Comparison of ENCODE assay signal across 8 mouse cellular contexts in genomic region chr13:23424494-23425325, GRCm38 (mm10). TPM values are rescaled to one million over a fixed set of nuclear protein-coding genes. Genes with fewer than 3 reads are reported as not detected.
DNase-seq lines count a peak whose midpoint lies in the region; ATAC-seq and TF ChIP-seq lines count a peak whose summit lies in the region.

No protein-coding gene starts in this region.

- peaks cover 40% of the 10 kb centered on the region for H3K79me2 ChIP-seq in C2C12 (ENCODE audit: control insufficient read depth, insufficient read depth)

- H3K79me3 ChIP-seq in C2C12 (ENCODE audit: low read depth): peaks cover 12% of the 10 kb centered on the region

- no peak overlapping the region for H3K27ac ChIP-seq in bone marrow, adult 2 months (ENCODE audit: control insufficient read depth, insufficient read depth, low read depth, low read length, poor library complexity)
- H3K27ac ChIP-seq in embryonic fibroblast, embryonic 13.5 days (ENCODE audit: insufficient read depth, low read length): no peak overlapping the region
- H3K27ac ChIP-seq in heart, embryonic 10.5 days: peak overlapping the region; percentile 22; the same call in 1 of the 2 replicates
- no peak overlapping the region for H3K27ac ChIP-seq in kidney, embryonic 14.5 days (ENCODE audit: low read depth, low read length)
- no peak overlapping the region for H3K27ac ChIP-seq in limb, embryonic 14.5 days (replicated peaks; ENCODE audit: low read depth, low read length)
- H3K27ac ChIP-seq in midbrain, embryonic 15.5 days: peak overlapping the region; percentile 44

- peak overlapping the region; percentile 75 for H3K4me2 ChIP-seq in kidney, embryonic 14.5 days (replicated peaks; ENCODE audit: low read depth, low read length)
- peak overlapping the region; percentile 90 for H3K4me2 ChIP-seq in limb, embryonic 14.5 days (replicated peaks; ENCODE audit: low read depth, low read length, severe bottlenecking)
- peak overlapping the region; percentile 94 for H3K4me2 ChIP-seq in midbrain, embryonic 15.5 days

- H3K4me3 ChIP-seq in C2C12 (ENCODE audit: insufficient read depth, poor library complexity, severe bottlenecking): peak overlapping the region; percentile 95
- H3K4me3 ChIP-seq in bone marrow, adult 2 months (replicated peaks; ENCODE audit: control insufficient read depth, low read depth, low read length): peak overlapping the region; percentile 52
- peak overlapping the region; percentile 11 for H3K4me3 ChIP-seq in embryonic fibroblast, embryonic 13.5 days (ENCODE audit: insufficient read depth, low read length)
- H3K4me3 ChIP-seq in heart, embryonic 10.5 days: peak overlapping the region; percentile 94
- peak overlapping the region; percentile 83 for H3K4me3 ChIP-seq in kidney, embryonic 14.5 days (ENCODE audit: low read length)
- peak overlapping the region; percentile 93 for H3K4me3 ChIP-seq in limb, embryonic 14.5 days (replicated peaks; ENCODE audit: low read length)
- peak overlapping the region; percentile 98 for H3K4me3 ChIP-seq in midbrain, embryonic 15.5 days

- peak; percentile 95 for DNase-seq in heart, embryonic 10.5 days (ENCODE audit: low spot score)
- peak; percentile 93 for DNase-seq in limb, embryonic 14.5 days (ENCODE audit: low spot score)
- peak; percentile 79 to 93 for DNase-seq in spleen, postnatal 10 days (ENCODE audit: low spot score in 2 of 2)

- no peaks in the 10 kb centered on the region for H3K9me3 ChIP-seq in heart, embryonic 10.5 days
- no peaks in the 10 kb centered on the region for H3K9me3 ChIP-seq in kidney, embryonic 14.5 days (ENCODE audit: control insufficient read depth, low read length)
- no peaks in the 10 kb centered on the region for H3K9me3 ChIP-seq in limb, embryonic 14.5 days (ENCODE audit: control insufficient read depth, low read length)
- no peaks in the 10 kb centered on the region for H3K9me3 ChIP-seq in midbrain, embryonic 15.5 days

- no peaks in the 10 kb centered on the region for H3K27me3 ChIP-seq in C2C12 (ENCODE audit: control insufficient read depth, insufficient read depth, insufficient read length)
- no peaks in the 10 kb centered on the region for H3K27me3 ChIP-seq in heart, embryonic 10.5 days (ENCODE audit: insufficient read depth, poor library complexity, severe bottlenecking)
- no peaks in the 10 kb centered on the region for H3K27me3 ChIP-seq in kidney, embryonic 14.5 days (ENCODE audit: control insufficient read depth, insufficient read depth, low read length)
- H3K27me3 ChIP-seq in limb, embryonic 14.5 days (ENCODE audit: control insufficient read depth, insufficient read depth, low read length): no peaks in the 10 kb centered on the region
- no peaks in the 10 kb centered on the region for H3K27me3 ChIP-seq in midbrain, embryonic 15.5 days (replicated peaks)

- peak; percentile 82 for ATAC-seq in kidney, embryonic 14.5 days (ENCODE audit: low FRiP score, low TSS enrichment)
- ATAC-seq in limb, embryonic 14.5 days (ENCODE audit: low FRiP score, low read depth): peak; percentile 86
- peak; percentile 83 for ATAC-seq in midbrain, embryonic 15.5 days (replicated peaks)

- H3K36me3 ChIP-seq in C2C12 (ENCODE audit: control insufficient read depth, insufficient read depth): peaks cover 29% of the 10 kb centered on the region
- H3K36me3 ChIP-seq in heart, embryonic 10.5 days: peaks cover 29% of the 10 kb centered on the region
- peaks cover 27% of the 10 kb centered on the region for H3K36me3 ChIP-seq in kidney, embryonic 14.5 days (ENCODE audit: control insufficient read depth, insufficient read depth, low read length)
- H3K36me3 ChIP-seq in limb, embryonic 14.5 days (ENCODE audit: control insufficient read depth, insufficient read depth, low read length): peaks cover 28% of the 10 kb centered on the region
- H3K36me3 ChIP-seq in midbrain, embryonic 15.5 days (replicated peaks): peaks cover 15% of the 10 kb centered on the region; the same call in 1 of the 2 replicates

- H3K4me1 ChIP-seq in bone marrow, adult 2 months (ENCODE audit: control insufficient read depth, insufficient read depth, low read length): no peaks in the 10 kb centered on the region
- peaks cover 2% of the 10 kb centered on the region; the same call in 1 of the 2 replicates for H3K4me1 ChIP-seq in embryonic fibroblast, embryonic 13.5 days (ENCODE audit: control insufficient read depth, insufficient read depth, low read length)
- peaks cover 10% of the 10 kb centered on the region; the same call in 1 of the 2 replicates for H3K4me1 ChIP-seq in heart, embryonic 10.5 days
- H3K4me1 ChIP-seq in kidney, embryonic 14.5 days (ENCODE audit: control insufficient read depth, insufficient read depth, low read length): 0 out of 2 replicates have a peak, but pooled peaks cover 3% of the 10 kb centered on the region
- peaks cover 14% of the 10 kb centered on the region for H3K4me1 ChIP-seq in limb, embryonic 14.5 days (ENCODE audit: control insufficient read depth, insufficient read depth, low read length)
- H3K4me1 ChIP-seq in midbrain, embryonic 15.5 days: peaks cover 29% of the 10 kb centered on the region

- H3K9ac ChIP-seq in kidney, embryonic 14.5 days (ENCODE audit: low read depth, low read length): peak overlapping the region; percentile 42; the same call in 1 of the 2 replicates
- no peak overlapping the region for H3K9ac ChIP-seq in limb, embryonic 14.5 days (ENCODE audit: low read depth, low read length, severe bottlenecking)
- H3K9ac ChIP-seq in midbrain, embryonic 15.5 days: peak overlapping the region; percentile 53

- WGBS in bone marrow, adult 2 months: 7% methylated on average over 25 of the region's 25 CpGs
- WGBS in heart, embryonic 10.5 days: 1% methylated on average over 25 of the region's 25 CpGs
- WGBS in kidney, embryonic 14.5 days: 2% methylated on average over 25 of the region's 25 CpGs
- 2% methylated on average over 25 of the region's 25 CpGs for whole genome bisulfite sequencing in limb, embryonic 14.5 days
- WGBS in midbrain, embryonic 15.5 days: 3% methylated on average over 25 of the region's 25 CpGs

- no peak overlapping the region for H3ac ChIP-seq in C2C12 (ENCODE audit: control insufficient read depth, insufficient read length, low read depth)

- no peak for TF ChIP-seq POLR2A in bone marrow, adult 2 months (IDR thresholded peaks at IDR 0.05; ENCODE audit: borderline replicate concordance, control insufficient read depth, low read depth, low read length)
- peak; percentile 51 for TF ChIP-seq POLR2A in embryonic fibroblast, embryonic 13.5 days (IDR thresholded peaks at IDR 0.05; ENCODE audit: low read depth, low read length)
- 0 out of 2 replicates have a peak, but pooled peaks have one; percentile 30 for TF ChIP-seq POLR2A in limb, embryonic 14.5 days (IDR thresholded peaks at IDR 0.05; ENCODE audit: borderline replicate concordance, extremely low read depth, insufficient read depth, insufficient read length)

- peak; percentile 96 for TF ChIP-seq CTCF in C2C12 (IDR thresholded peaks at IDR 0.05; ENCODE audit: control insufficient read depth, insufficient read depth, insufficient read length)
- TF ChIP-seq CTCF in bone marrow, adult 2 months (IDR thresholded peaks at IDR 0.05; ENCODE audit: control insufficient read depth, insufficient read depth, low read length): peak; percentile 96
- peak; percentile 93 for TF ChIP-seq CTCF in embryonic fibroblast, embryonic 13.5 days (IDR thresholded peaks at IDR 0.05; ENCODE audit: borderline replicate concordance, insufficient read depth, low read length)

TF ChIP-seq in C2C12, 6 proteins besides CTCF, POLR2A, EP300 and RAD21:
- no peak for TF ChIP-seq CEBPB (IDR thresholded peaks at IDR 0.05; ENCODE audit: low read depth)
- TF ChIP-seq USF1 (IDR thresholded peaks at IDR 0.05; ENCODE audit: low read depth): no peak

RNA-seq across cellular contexts. Expression of gene Abt1, which starts 1.0 kb away (rescaled TPM):
- 11.2 TPM for polyA plus RNA-seq in C2C12 (2012; fragmentation: generic; extraction: Trizol)
- polyA plus RNA-seq in bone marrow, adult 2 months (2011; ENCODE audit: insufficient read depth, insufficient read length, low replicate concordance, missing spikeins): 8.5 and 10.4 TPM in 2 replicates
- polyA plus RNA-seq in embryonic fibroblast, embryonic 13.5 days (2011; ENCODE audit: insufficient read length, low read depth, missing spikeins): 4.2 and 4.7 TPM in 2 replicates
- 10.1 and 13.0 TPM in 2 replicates for polyA plus RNA-seq in heart, embryonic 10.5 days (2016; fragmentation: Nextera tagmentation; extraction: Ambion mirVana)
- polyA plus RNA-seq in kidney, embryonic 14.5 days (2014; fragmentation: Nextera tagmentation; extraction: Ambion mirVana): 12.5 and 13.5 TPM in 2 replicates
- polyA plus RNA-seq in limb, embryonic 14.5 days (2012; rRNA removed): 6.9 and 9.9 TPM in 2 replicates
- 12.0 and 12.2 TPM in 2 replicates for polyA plus RNA-seq in limb, embryonic 14.5 days (2014; fragmentation: Nextera tagmentation; extraction: Ambion mirVana)
- polyA plus RNA-seq in midbrain, embryonic 15.5 days (2015; fragmentation: Nextera tagmentation; extraction: Ambion mirVana): 9.8 and 9.9 TPM in 2 replicates

RNA-seq across cellular contexts. Expression of gene Btn1a1, which starts 41.0 kb away (rescaled TPM):
- not detected for polyA plus RNA-seq in C2C12 (2012; fragmentation: generic; extraction: Trizol)
- 0.87 and 3.1 TPM in 2 replicates for polyA plus RNA-seq in bone marrow, adult 2 months (2011; ENCODE audit: insufficient read depth, insufficient read length, low replicate concordance, missing spikeins)
- polyA plus RNA-seq in embryonic fibroblast, embryonic 13.5 days (2011; ENCODE audit: insufficient read length, low read depth, missing spikeins): not detected in 2 replicates
- polyA plus RNA-seq in heart, embryonic 10.5 days (2016; fragmentation: Nextera tagmentation; extraction: Ambion mirVana): 0.04 and 0.96 TPM in 2 replicates
- 0.09 TPM in 2 replicates for polyA plus RNA-seq in kidney, embryonic 14.5 days (2014; fragmentation: Nextera tagmentation; extraction: Ambion mirVana)
- 0.31 and 0.32 TPM in 2 replicates for polyA plus RNA-seq in limb, embryonic 14.5 days (2012; rRNA removed)
- polyA plus RNA-seq in limb, embryonic 14.5 days (2014; fragmentation: Nextera tagmentation; extraction: Ambion mirVana): not detected in 2 replicates
- polyA plus RNA-seq in midbrain, embryonic 15.5 days (2015; fragmentation: Nextera tagmentation; extraction: Ambion mirVana): 0.09 and 0.25 TPM in 2 replicates

RNA-seq across cellular contexts. Expression of gene Zfp322a, which starts 55.7 kb away (rescaled TPM):
- 2.1 TPM for polyA plus RNA-seq in C2C12 (2012; fragmentation: generic; extraction: Trizol)
- 4.2 and 6.1 TPM in 2 replicates for polyA plus RNA-seq in bone marrow, adult 2 months (2011; ENCODE audit: insufficient read depth, insufficient read length, low replicate concordance, missing spikeins)
- polyA plus RNA-seq in embryonic fibroblast, embryonic 13.5 days (2011; ENCODE audit: insufficient read length, low read depth, missing spikeins): 24.1 and 25.7 TPM in 2 replicates
- 39.0 and 42.2 TPM in 2 replicates for polyA plus RNA-seq in heart, embryonic 10.5 days (2016; fragmentation: Nextera tagmentation; extraction: Ambion mirVana)
- 43.9 and 55.5 TPM in 2 replicates for polyA plus RNA-seq in kidney, embryonic 14.5 days (2014; fragmentation: Nextera tagmentation; extraction: Ambion mirVana)
- 15.1 and 20.2 TPM in 2 replicates for polyA plus RNA-seq in limb, embryonic 14.5 days (2012; rRNA removed)
- polyA plus RNA-seq in limb, embryonic 14.5 days (2014; fragmentation: Nextera tagmentation; extraction: Ambion mirVana): 42.9 and 50.7 TPM in 2 replicates
- polyA plus RNA-seq in midbrain, embryonic 15.5 days (2015; fragmentation: Nextera tagmentation; extraction: Ambion mirVana): 52.2 and 55.1 TPM in 2 replicates

Comparison
In these comparisons a context has a peak if more than half of its experiments do, and no peak if none do; other contexts are left out.
1. H3K4me3 ChIP-seq: peak in every context shown above with its lines; median percentile 98 in midbrain, embryonic 15.5 days; 95 in C2C12; 94 in heart, embryonic 10.5 days; 93 in limb, embryonic 14.5 days; 83 in kidney, embryonic 14.5 days; 52 in bone marrow, adult 2 months; 11 in embryonic fibroblast, embryonic 13.5 days.
2. H3K27ac ChIP-seq: peak in heart, embryonic 10.5 days (single experiment) and midbrain, embryonic 15.5 days (single experiment); none in bone marrow, adult 2 months (single experiment), embryonic fibroblast, embryonic 13.5 days (single experiment), kidney, embryonic 14.5 days (single experiment) and limb, embryonic 14.5 days (single experiment).
3. Peak in every context shown above with its lines, with median percentiles within 50 percentile points of each other: CTCF ChIP-seq, DNase-seq, ATAC-seq and H3K4me2 ChIP-seq.